Mouse (Mus musculus): ENCODE data around the gene Olfr77.

The Olfr77 gene

DNA sequence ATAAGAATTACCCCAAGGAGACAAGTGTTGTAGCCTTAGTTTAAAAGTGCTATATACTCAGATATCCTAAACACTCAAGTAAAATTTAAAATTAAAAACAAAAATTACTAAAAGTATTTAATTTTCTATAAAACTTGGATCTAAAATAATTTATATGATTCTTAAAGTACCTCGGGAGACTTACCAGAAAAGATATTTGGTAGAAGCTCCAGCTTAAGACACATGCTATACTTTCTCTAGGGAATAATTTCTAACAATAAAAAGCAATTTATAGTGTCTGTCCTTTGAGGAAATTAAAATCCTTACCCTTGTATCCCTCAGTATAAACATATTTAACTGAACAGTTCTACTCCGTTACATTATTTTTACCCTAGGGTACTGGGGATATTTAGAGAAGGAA, at the start of gene Olfr77:
Gene Olfr77, plus strand, starts transcription at position 301 of the 400 bp plus-strand sequence.
- DNase-seq (ENCODE audit: low spot score in 2 of 2) = no peak

- no peak for DNase-seq (ENCODE audit: low spot score in 2 of 2)
These were observed 28.8 kb upstream of the Olfr77 start, which contains the start of gene Olfr862 for GRCm38 (mm10) chr9:19887904-19888303. TSS of gene Olfr862 (minus strand) at chr9:19888004.

DNA sequence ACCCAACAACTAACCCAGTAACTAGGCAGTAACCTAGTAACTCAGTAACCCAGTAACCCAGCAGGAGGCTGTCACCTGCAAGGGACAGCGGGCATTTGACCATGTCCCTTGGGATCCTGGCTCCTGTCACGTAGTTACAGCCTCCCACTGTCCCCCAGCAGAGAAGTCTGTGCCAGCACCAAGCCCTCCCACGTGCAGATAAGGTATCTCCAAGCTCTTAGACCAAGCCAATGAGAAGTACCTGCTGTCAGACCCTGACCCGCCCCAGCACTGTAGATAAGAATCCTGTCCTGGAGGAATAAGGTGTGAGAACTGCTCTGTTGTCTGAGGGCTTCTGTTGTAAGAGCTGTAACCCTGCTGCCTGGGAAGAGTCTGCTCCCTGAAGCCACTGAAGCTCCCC, 5.5 kb upstream of the Olfr77 start:
- no peak for DNase-seq (ENCODE audit: low spot score in 2 of 2)

Data from urinary bladder, adult 18-20 months (tissue).